Mouse (Mus musculus): ENCODE measurements around the gene Ube2q2.

GRCm38 (mm10) chr9:55102931-55103630 lies 45.6 kb upstream of the Ube2q2 start:
- no peak for TF ChIP-seq POLR2A (IDR thresholded peaks at IDR 0.05; ENCODE audit: extremely low read depth, insufficient read depth, low read length)
- TF ChIP-seq CTCF (IDR thresholded peaks at IDR 0.05; ENCODE audit: low read depth, low read length) = no peak

All from liver, adult 2 months (tissue).